Mouse (Mus musculus): Measurements from ENCODE around the gene Phc1.

GRCm38 (mm10) chr6:122366976-122367375, 26.6 kb upstream of the Phc1 start:
- TF ChIP-seq CTCF (IDR thresholded peaks at IDR 0.05): no peak
- TF ChIP-seq EP300 (IDR thresholded peaks at IDR 0.05): no peak
